Mouse (Mus musculus) liver, embryonic 14.5 days (tissue): ENCODE measurements around the gene Atn1.

Experiments
- CTCF ChIP-seq: IDR thresholded peaks from 2 replicates; pipeline ENCODE4 v1.5.1; 2016; ENCODE audit warnings: antibody characterized with exemption, low read depth, control low read depth
- EP300 ChIP-seq: IDR thresholded peaks from 2 replicates; pipeline ENCODE4 v1.6.1; 2016; ENCODE audit warnings: antibody characterized with exemption, low read depth

- TF ChIP-seq CTCF (no peak), EP300 (no peak)
These were observed 23.1 kb upstream of the Atn1 start, which contains the start of gene Lrrc23 for GRCm38 (mm10) chr6:124779222-124779983.
